Mouse (Mus musculus) urinary bladder, postnatal 4 days (tissue): Measurements from ENCODE around the gene Armc8.
A peak's percentile ranks its signal among the peaks of the same experiment; 100 is the strongest.
"Not testable (repeated sequence)": the region's sequence is repeated elsewhere in the genome, so short reads cannot be mapped to it uniquely, and the experiment has no call there.

Experiments used
- DNase-seq, 2 experiments: peaks; one replicate each; pipeline ENCODE4 v3.0.0; 2021 to 2022; ENCODE audit warnings: low spot score in 2 of 2

Gene Armc8

GRCm38 (mm10) chr9:99568347-99569070 lies at the start of gene Armc8:
Armc8 (minus strand) TSS chr9:99568899.
- DNase-seq, result peak; percentile 89 to 90

- no peak for DNase-seq
Measured at GRCm38 (mm10) chr9:99612202-99612601, 43.5 kb upstream of the Armc8 start, which contains the start of gene A4gnt. A4gnt (plus strand) TSS chr9:99612502.

GRCm38 (mm10) chr9:99603566-99603965 lies 34.9 kb upstream of the Armc8 start:
- no peak for DNase-seq

- DNase-seq, result not testable (repeated sequence)
Measured at GRCm38 (mm10) chr9:99599127-99599526, 30.4 kb upstream of the Armc8 start.

GRCm38 (mm10) chr9:99591144-99591543 lies 22.4 kb upstream of the Armc8 start:
- no peak for DNase-seq

- peak; percentile 37 to 77 for DNase-seq
Measured at GRCm38 (mm10) chr9:99587505-99588202, 19.0 kb upstream of the Armc8 start.

GRCm38 (mm10) chr9:99580655-99581054 lies 12.0 kb upstream of the Armc8 start:
- DNase-seq, result no peak

GRCm38 (mm10) chr9:99575677-99576480 lies 7.2 kb upstream of the Armc8 start, which contains the start of gene Dbr1:
Dbr1 (plus strand) TSS chr9:99575799.
- DNase-seq, result peak; percentile 86 to 92

- no peak for DNase-seq
Measured at GRCm38 (mm10) chr9:99569071-99569397, 335 bp upstream of the Armc8 start.

GRCm38 (mm10) chr9:99568023-99568346 lies 714 bp downstream of the Armc8 start:
- DNase-seq, result no peak

GRCm38 (mm10) chr9:99563714-99564113 lies 5.0 kb downstream of the Armc8 start:
- DNase-seq, result peak; percentile 36 to 70

GRCm38 (mm10) chr9:99560389-99560788 lies 8.3 kb downstream of the Armc8 start:
- DNase-seq, result no peak

GRCm38 (mm10) chr9:99559557-99559904 lies 9.2 kb downstream of the Armc8 start:
- DNase-seq, result no peak

GRCm38 (mm10) chr9:99558824-99559556 lies 9.7 kb downstream of the Armc8 start:
- DNase-seq, result no peak

- DNase-seq, result no peak
Measured at GRCm38 (mm10) chr9:99557580-99558300, 11.0 kb downstream of the Armc8 start.

- no peak for DNase-seq
Measured at GRCm38 (mm10) chr9:99555253-99555652, 13.4 kb downstream of the Armc8 start.

GRCm38 (mm10) chr9:99554052-99554451 lies 14.6 kb downstream of the Armc8 start:
- no peak for DNase-seq

GRCm38 (mm10) chr9:99553049-99553448 lies 15.7 kb downstream of the Armc8 start:
- DNase-seq, result no peak

GRCm38 (mm10) chr9:99552068-99552467 lies 16.6 kb downstream of the Armc8 start:
- DNase-seq, result no peak

- no peak for DNase-seq
Measured at GRCm38 (mm10) chr9:99546259-99546658, 22.4 kb downstream of the Armc8 start.

GRCm38 (mm10) chr9:99531865-99532264 lies 36.8 kb downstream of the Armc8 start:
- DNase-seq, result no peak
